Mouse (Mus musculus): ENCODE results near the gene Ccdc182. TPM values are rescaled to one million over a fixed set of nuclear protein-coding genes. Genes with fewer than 3 reads are reported as not detected.

The Ccdc182 gene
- polyA plus RNA-seq, 1 experiment from 2014 or later = not detected

DNA sequence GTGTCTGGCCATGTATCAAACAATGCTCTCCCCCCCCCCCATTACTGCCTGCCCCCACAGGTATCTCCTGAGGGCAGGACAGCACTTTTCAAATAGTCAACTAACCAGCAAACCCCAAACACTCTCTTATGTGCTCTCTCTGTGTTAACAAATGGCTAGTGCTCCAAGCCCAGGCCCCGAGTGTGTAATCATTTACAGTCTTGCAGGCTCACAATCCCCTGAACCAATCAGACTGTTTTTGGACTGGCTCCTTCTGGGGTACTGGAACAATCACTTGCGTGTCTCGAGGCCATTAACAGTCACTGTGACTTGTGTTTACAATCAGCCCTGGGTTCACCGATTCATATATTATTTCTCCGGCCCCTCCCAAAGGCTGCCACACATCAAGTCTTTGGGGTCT, 1.4 kb downstream of the Ccdc182 start:
- no peak overlapping the region for H3K27ac ChIP-seq (replicated peaks)
- no peaks in the 10 kb centered on the region for H3K4me1 ChIP-seq (replicated peaks; ENCODE audit: control insufficient read depth, insufficient read depth)
- DNase-seq (ENCODE audit: low spot score) (no peak), ATAC-seq (ENCODE audit: low FRiP score, low TSS enrichment) (no peak)
- TF ChIP-seq EP300 (optimal IDR thresholded peaks at IDR 0.05) (no peak), CTCF (IDR thresholded peaks at IDR 0.05; ENCODE audit: low read depth) (no peak)
- no peaks in the 10 kb centered on the region for H3K9me3 ChIP-seq (ENCODE audit: control insufficient read depth, low read length)
- H3K9ac ChIP-seq (ENCODE audit: low read length) = no peak overlapping the region
- H3K27me3 ChIP-seq (ENCODE audit: control insufficient read depth, insufficient read depth, low read length) = no peaks in the 10 kb centered on the region
- no peak overlapping the region for H3K4me2 ChIP-seq (replicated peaks; ENCODE audit: low read depth)
- H3K4me3 ChIP-seq (ENCODE audit: low read depth, low read length) = no peak overlapping the region
- WGBS = 44% methylated on average over 5 of the region's 5 CpGs
- no peaks in the 10 kb centered on the region for H3K36me3 ChIP-seq (ENCODE audit: control insufficient read depth, insufficient read depth, low read length)

DNA sequence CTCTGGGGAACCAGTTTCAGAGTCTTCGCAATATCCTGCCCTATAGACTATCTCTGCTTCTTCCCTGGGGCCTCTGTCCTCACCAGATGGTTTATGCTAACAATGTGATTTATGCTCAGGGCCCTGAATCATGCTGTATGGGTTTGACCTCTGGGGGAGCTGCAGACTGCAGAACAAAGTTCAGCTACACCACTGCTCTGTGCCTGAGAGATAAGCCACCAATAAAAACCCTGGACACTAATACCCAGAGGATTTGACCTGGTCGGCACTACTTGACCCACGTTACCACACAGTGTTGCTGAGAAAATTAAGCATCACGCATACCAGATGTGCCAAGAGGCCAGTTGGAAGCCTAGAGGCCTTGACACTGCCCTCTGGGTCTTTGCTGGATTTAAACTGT, 3.7 kb downstream of the Ccdc182 start:
- ATAC-seq (ENCODE audit: low FRiP score, low TSS enrichment) (0 out of 2 replicates have a peak, but pooled peaks have one; percentile 47), DNase-seq (ENCODE audit: low spot score) (no peak)
- no peaks in the 10 kb centered on the region for H3K4me1 ChIP-seq (replicated peaks; ENCODE audit: control insufficient read depth, insufficient read depth)
- H3K27me3 ChIP-seq (ENCODE audit: control insufficient read depth, insufficient read depth, low read length) = no peaks in the 10 kb centered on the region
- H3K4me2 ChIP-seq (replicated peaks; ENCODE audit: low read depth) = no peak overlapping the region
- no peak overlapping the region for H3K9ac ChIP-seq (ENCODE audit: low read length)
- WGBS = 56% methylated on average over 4 of the region's 4 CpGs
- no peak for TF ChIP-seq EP300 (optimal IDR thresholded peaks at IDR 0.05)
- TF ChIP-seq CTCF (IDR thresholded peaks at IDR 0.05; ENCODE audit: low read depth) = peak; percentile 61
- no peak overlapping the region for H3K4me3 ChIP-seq (ENCODE audit: low read depth, low read length)
- H3K27ac ChIP-seq (replicated peaks) = no peak overlapping the region
- no peaks in the 10 kb centered on the region for H3K9me3 ChIP-seq (ENCODE audit: control insufficient read depth, low read length)
- H3K36me3 ChIP-seq (ENCODE audit: control insufficient read depth, insufficient read depth, low read length) = no peaks in the 10 kb centered on the region

DNA sequence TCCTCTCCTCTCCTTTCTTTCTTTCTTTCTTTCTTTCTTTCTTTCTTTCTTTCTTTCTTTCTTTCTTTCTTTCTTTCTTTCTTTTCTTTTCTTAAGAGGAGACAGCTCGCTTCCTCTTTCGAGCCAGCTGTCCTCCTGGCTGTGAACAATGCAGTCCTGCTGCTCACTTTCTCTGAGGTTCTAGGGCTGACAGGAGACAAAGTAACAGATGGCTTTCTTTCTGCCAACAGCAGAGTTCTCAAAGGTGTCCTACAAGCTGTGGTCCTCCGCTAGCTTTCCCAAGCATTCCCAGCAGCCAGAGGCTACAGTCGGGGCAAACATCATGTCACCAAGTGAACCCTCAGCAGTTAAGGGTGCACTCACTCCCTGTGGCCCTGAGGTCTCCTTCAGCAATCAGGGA, 5.5 kb downstream of the Ccdc182 start:
- Histone ChIP-seq H3K9ac (ENCODE audit: low read length) (no peak overlapping the region), H3K4me2 (replicated peaks; ENCODE audit: low read depth) (no peak overlapping the region), H3K36me3 (ENCODE audit: control insufficient read depth, insufficient read depth, low read length) (no peaks in the 10 kb centered on the region), H3K4me3 (ENCODE audit: low read depth, low read length) (no peak overlapping the region), H3K4me1 (replicated peaks; ENCODE audit: control insufficient read depth, insufficient read depth) (no peaks in the 10 kb centered on the region), H3K9me3 (ENCODE audit: control insufficient read depth, low read length) (no peaks in the 10 kb centered on the region), H3K27ac (replicated peaks) (no peak overlapping the region), H3K27me3 (ENCODE audit: control insufficient read depth, insufficient read depth, low read length) (no peaks in the 10 kb centered on the region)
- no peak for DNase-seq (ENCODE audit: low spot score)
- ATAC-seq (ENCODE audit: low FRiP score, low TSS enrichment) = no peak
- no peak for TF ChIP-seq EP300 (optimal IDR thresholded peaks at IDR 0.05)
- 81% methylated on average over 4 of the region's 4 CpGs for WGBS

DNA sequence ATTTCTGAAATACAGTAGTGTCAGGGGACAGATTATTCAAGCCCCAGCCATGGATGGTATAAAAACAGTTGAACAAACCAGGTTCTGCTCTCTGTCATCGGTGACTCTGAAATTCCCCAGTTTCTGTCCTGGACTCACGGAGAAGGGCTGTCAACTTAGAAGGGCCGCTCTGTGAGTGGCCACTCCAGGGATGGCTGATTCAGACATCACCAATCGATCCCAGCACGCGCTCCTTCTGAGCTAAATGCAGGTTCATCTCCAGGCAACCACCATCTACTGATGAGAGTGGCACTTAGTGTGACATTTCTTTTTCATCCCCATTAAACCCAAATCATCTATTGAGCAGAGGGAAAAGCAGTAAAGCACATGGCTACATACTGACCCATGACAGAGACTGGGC, 7.8 kb downstream of the Ccdc182 start:
- Histone ChIP-seq H3K4me1 (replicated peaks; ENCODE audit: control insufficient read depth, insufficient read depth) (no peaks in the 10 kb centered on the region), H3K27me3 (ENCODE audit: control insufficient read depth, insufficient read depth, low read length) (no peaks in the 10 kb centered on the region), H3K27ac (replicated peaks) (no peak overlapping the region), H3K9ac (ENCODE audit: low read length) (no peak overlapping the region), H3K4me2 (replicated peaks; ENCODE audit: low read depth) (no peak overlapping the region), H3K4me3 (ENCODE audit: low read depth, low read length) (no peak overlapping the region), H3K9me3 (ENCODE audit: control insufficient read depth, low read length) (no peaks in the 10 kb centered on the region), H3K36me3 (ENCODE audit: control insufficient read depth, insufficient read depth, low read length) (no peaks in the 10 kb centered on the region)
- DNase-seq (ENCODE audit: low spot score) (no peak), ATAC-seq (ENCODE audit: low FRiP score, low TSS enrichment) (no peak)
- 68% methylated on average over 6 of the region's 6 CpGs for whole genome bisulfite sequencing
- TF ChIP-seq EP300 (optimal IDR thresholded peaks at IDR 0.05) (no peak), CTCF (IDR thresholded peaks at IDR 0.05; ENCODE audit: low read depth) (no peak)

DNA sequence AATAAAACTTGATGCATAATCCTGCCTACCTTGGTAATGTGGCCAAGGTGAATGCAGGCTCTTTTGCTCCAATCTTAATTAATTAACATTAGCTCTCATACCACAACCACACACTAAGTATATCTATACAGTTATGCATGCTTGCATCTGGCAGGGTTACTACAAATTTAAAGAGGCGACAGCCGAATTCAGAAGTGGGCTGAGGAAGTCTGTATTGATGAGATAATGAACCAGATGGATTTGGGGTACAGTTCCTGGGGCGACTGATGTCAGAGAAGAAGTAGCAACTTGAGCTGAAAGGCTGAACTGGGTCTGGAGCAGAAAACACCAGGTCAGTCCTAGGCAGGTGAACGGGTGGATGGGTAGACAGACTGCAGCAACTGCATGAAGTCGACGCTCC, 11.9 kb downstream of the Ccdc182 start:
- no peaks in the 10 kb centered on the region for H3K9me3 ChIP-seq (ENCODE audit: control insufficient read depth, low read length)
- H3K36me3 ChIP-seq (ENCODE audit: control insufficient read depth, insufficient read depth, low read length) = no peaks in the 10 kb centered on the region
- H3K27me3 ChIP-seq (ENCODE audit: control insufficient read depth, insufficient read depth, low read length) = no peaks in the 10 kb centered on the region
- H3K4me2 ChIP-seq (replicated peaks; ENCODE audit: low read depth) = no peak overlapping the region
- H3K4me3 ChIP-seq (ENCODE audit: low read depth, low read length) = no peak overlapping the region
- no peaks in the 10 kb centered on the region for H3K4me1 ChIP-seq (replicated peaks; ENCODE audit: control insufficient read depth, insufficient read depth)
- H3K9ac ChIP-seq (ENCODE audit: low read length) = no peak overlapping the region
- H3K27ac ChIP-seq (replicated peaks) = no peak overlapping the region
- 83% methylated on average over 6 of the region's 6 CpGs for WGBS
- no peak for ATAC-seq (ENCODE audit: low FRiP score, low TSS enrichment)
- DNase-seq (ENCODE audit: low spot score) = no peak
- no peak for TF ChIP-seq EP300 (optimal IDR thresholded peaks at IDR 0.05)
- TF ChIP-seq CTCF (IDR thresholded peaks at IDR 0.05; ENCODE audit: low read depth) = no peak

DNA sequence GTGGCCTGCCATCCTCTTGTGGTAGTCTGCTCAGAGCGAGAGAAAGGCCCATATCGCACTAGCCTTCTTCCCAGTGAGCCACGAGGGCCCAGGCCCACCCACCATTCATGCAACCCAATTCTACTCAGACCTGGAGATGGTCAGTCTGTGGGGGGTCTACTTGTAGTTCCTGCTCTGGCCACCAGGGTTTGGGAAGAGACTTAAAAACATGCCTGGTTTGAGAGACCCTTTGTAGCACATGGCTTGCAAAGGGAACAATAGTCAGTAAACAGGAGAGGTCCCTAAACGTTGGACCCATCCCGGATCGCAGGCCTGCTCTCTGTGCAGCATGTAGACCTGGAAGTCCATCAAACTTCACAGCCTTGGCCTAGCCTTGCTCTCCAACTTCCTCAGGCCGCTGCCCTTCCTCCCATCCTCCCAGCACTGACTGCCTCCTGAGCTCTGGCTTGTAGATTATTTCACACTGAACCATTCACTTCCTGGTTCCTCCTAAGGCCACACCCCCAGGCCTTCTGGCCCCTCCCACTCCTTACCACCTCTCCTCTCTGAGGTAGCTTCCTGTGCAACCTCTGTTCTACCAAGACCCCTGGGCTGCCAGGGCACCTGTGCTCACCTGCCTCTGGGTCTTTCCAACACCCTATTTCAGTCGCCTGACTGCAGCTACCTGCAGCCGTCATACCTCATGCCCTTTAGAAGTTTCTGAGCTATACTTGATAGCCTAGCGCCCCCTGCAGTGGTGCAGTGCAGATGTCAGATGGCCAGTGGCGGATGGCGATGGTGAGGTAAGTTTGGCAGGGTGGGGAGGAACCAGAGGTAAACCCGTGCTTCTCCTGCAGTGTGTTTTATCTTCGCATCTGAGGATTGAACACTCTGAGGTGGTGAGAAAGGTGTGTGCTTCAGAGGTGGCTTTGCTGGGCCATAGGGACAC, 14.0 kb downstream of the Ccdc182 start:
- TF ChIP-seq CTCF (IDR thresholded peaks at IDR 0.05; ENCODE audit: low read depth) = no peak; the same call in 1 of the 2 replicates
- no peak for TF ChIP-seq EP300 (optimal IDR thresholded peaks at IDR 0.05)
- no peak overlapping the region for H3K27ac ChIP-seq (replicated peaks)
- no peak overlapping the region for H3K4me3 ChIP-seq (ENCODE audit: low read depth, low read length)
- H3K4me2 ChIP-seq (replicated peaks; ENCODE audit: low read depth) = no peak overlapping the region
- ATAC-seq (ENCODE audit: low FRiP score, low TSS enrichment) (peak; percentile 59; the same call in 1 of the 2 replicates), DNase-seq (ENCODE audit: low spot score) (peak; percentile 49)
- WGBS = 80% methylated on average over 14 of the region's 14 CpGs
- H3K36me3 ChIP-seq (ENCODE audit: control insufficient read depth, insufficient read depth, low read length) = no peaks in the 10 kb centered on the region
- H3K9ac ChIP-seq (ENCODE audit: low read length) = no peak overlapping the region
- H3K27me3 ChIP-seq (ENCODE audit: control insufficient read depth, insufficient read depth, low read length) = no peaks in the 10 kb centered on the region
- no peaks in the 10 kb centered on the region for H3K9me3 ChIP-seq (ENCODE audit: control insufficient read depth, low read length)
- no peaks in the 10 kb centered on the region for H3K4me1 ChIP-seq (replicated peaks; ENCODE audit: control insufficient read depth, insufficient read depth)

Measured in stomach, postnatal 0 days (tissue).